Mouse (Mus musculus): Measurements from ENCODE around the gene Zfp12. TPM values are rescaled to one million over a fixed set of nuclear protein-coding genes. Genes with fewer than 3 reads are reported as not detected.
"Not testable (repeated sequence)": the region's sequence is repeated elsewhere in the genome, so short reads cannot be mapped to it uniquely, and the experiment has no call there.

Gene Zfp12
- 10 to 100 TPM; 22.8 to 30.6 (median 25.7) TPM for total RNA-seq (2022)

DNA sequence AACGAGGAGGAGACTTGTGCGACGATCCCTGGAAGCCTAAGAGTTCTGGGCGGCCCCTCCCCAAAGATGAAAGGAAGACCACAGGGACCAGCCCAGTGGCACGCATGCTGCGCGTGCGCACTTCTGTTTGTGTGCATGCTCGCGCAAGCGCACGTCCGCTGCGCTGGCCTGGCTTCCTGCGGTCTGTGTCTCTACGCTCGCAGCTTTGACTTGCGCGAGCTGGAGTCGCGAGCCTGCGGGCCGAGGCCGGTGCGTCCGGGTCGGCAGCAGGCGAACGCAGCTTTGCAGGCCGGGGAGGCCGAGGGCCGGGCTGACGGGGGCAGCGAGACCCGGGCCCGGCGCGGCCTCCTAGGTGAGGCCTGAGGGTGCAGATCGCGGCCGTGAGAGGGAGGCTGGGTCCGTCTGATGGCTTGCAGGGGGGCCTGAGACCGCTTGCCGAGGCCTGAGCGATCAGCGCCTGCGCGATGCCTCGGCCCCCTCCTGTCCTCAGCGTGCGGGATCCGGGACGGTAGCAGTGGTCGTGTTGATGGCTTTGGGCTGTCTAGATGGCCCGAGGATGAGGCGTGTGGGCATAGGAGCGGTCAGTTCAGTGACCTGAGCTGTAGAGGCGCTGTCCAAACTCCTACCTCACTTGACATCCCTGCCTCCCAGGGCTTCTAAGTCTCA is at the start of gene Zfp12:
Gene Zfp12, plus strand, starts transcription at position 136 of the 666 bp plus-strand sequence.
- peak; percentile 96 for DNase-seq

DNA sequence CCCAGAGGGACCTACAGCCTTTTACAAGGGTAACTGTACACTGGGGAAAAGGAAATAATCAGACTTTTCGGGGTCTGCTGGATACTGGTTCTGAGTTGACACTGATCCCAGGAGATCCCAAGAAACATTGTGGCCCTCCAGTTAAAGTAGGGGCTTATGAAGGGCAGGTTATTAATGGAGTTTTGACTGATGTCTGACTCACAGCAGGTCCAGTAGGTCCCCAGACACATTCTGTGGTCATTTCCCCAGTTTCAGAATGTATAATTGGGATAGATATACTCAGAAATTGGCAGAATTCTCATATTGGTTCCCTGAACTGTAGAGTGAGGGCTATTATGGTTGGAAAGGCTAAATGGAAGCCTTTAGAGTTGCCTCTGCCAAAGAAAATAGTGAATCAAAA is 46.9 kb upstream of the Zfp12 start:
- DNase-seq: not testable (repeated sequence)

DNA sequence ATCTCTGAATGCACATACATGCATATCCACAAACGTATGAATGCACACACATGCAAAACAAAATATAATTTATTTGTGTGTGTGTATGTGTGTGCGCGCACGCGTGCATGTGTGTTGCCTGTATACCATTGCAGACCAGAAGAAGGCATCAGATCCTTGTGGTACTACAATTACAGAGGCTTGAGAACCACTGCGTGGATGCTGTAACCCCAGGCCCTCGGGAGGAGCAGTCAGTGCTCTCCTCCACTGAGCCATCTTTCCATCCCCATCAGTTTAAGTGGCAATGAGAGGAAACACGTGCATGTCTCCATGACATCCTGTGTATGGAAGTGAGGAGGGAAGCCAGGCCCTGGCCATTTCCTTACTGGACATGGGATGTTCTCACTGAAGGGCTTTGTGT is 42.2 kb upstream of the Zfp12 start:
- DNase-seq: no peak

DNA sequence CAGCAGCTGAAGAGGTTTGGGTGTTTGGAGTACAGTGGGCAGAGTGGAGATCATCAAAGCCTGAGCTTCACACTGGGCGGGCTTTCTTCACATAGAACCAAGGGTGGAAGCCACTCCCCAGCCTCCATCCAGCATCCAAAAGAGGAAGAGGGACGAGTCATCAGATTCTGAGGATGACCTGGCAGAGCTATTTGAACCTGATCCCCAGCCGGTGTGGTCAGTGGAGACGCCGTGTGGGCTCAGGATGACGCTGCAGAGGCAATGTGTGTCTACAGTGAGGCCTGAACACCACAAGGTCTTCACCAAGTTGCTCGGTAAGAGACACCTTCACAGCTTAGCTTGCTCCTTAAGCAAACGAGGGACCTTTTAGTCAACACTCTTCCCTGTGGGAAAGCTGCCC is 40.2 kb upstream of the Zfp12 start:
- DNase-seq: not testable (repeated sequence)

DNA sequence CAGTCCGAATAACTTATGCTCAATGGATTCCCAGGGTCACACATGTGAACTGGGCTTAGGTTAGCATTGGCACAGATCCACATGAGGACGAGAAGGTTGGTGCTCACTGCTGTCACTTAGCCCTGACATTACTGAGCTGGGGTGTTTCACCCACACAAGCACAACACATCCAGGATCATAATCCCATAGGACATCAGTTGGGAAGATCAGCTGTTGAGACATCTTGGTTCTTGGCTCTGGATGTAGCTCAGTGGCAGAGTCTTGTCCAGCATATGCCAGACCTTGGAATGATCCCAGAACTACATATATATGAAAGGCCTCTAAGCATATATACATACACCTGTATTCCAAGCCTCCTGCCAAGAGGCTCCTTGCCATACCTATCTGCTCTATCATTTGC is 39.8 kb upstream of the Zfp12 start:
- no peak for DNase-seq

DNA sequence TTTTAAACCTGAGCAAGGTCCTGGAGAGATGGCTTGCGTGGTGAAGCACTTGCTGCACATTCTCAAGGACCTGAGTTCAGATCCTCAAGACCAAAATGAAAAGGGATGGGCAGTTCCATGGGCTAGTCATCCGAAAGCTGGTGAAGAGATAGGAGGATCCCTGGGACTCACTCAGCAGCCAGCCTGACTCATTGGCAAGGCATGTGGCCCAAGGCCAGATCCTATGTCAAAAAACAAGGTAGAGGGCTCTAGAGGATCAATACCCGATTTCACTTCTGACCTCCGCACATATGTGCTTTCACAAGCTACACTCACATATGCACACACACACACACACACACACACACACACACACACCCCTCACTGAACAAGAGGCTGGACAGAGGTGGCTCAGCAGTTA is 38.5 kb upstream of the Zfp12 start:
- DNase-seq: peak; percentile 21

DNA sequence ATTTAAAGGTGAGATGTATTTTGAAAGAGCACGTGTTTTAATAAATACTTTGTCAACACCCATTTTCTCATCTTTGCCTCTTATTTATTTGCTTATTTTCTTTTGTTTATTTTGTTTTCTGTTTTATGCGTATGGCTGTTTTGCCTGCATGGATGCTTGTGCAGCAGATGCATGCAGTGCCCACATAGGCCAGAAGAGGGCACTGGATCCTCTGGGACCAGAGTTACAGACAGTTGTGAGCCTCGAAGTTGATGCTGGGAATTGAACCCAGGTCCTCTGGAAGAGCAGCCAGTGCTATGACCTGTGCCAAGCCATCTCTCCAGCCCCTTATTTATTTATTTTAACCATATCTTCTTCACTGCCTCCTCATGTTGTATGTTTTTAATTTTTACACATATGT is 29.9 kb upstream of the Zfp12 start:
- no peak for DNase-seq

DNA sequence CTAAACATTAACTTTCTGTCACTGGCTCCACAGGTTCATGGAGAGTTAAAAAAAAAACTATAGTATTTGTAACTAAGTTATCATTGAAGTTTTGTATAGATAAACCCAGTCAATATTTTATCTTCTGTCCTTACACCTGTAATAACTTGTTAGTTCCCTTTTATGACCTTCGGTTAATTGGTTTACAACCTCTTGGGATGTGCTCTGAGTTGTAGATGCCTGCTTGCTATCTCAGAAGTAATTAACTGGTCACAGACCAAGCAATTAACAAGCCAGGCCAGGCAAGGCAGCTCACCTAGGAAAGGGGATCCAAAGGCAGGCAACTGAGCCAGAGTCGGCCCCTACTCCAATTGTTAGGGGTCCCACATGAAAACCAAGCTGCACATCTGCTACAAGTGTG is 21.1 kb upstream of the Zfp12 start:
- DNase-seq: no peak

DNA sequence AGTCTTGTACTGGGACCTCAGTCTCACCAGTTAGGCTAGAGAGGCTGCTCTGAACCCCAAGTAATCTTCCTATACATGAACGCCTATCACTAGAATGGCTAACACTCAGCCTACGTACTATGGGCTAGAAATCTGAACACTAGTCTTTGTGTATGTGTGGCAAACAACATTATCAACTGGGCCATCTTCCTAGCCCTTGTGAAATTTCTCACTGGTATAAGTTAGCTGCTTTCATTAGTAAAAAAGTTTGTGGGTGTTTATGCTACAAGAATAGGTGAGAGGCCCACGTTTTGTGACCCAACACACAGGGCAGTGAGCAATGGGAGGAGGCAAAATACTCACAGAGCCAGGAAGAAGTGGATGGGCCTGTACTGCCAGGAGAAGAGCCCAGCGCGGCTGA is 14.0 kb upstream of the Zfp12 start:
- DNase-seq: no peak

DNA sequence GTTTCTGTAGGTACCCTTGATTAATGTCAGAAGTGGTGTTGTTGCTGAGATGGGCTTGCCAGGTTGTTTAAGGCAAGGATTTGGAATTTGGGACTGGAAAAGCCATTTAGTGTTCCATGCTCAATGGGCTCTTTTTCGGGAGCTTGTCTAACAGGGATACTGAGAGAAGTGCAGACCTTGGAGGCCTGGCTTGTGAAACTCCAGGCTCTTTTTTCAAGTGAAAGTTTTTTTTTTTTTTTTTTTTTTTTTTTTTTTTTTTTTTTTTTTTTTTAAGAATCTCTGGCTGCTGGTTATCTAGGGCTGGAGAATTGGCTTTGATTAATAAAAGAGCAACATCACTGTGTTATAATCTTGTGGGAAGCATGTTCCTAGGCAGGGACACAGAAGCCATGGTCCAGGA is 12.7 kb upstream of the Zfp12 start:
- no peak for DNase-seq

DNA sequence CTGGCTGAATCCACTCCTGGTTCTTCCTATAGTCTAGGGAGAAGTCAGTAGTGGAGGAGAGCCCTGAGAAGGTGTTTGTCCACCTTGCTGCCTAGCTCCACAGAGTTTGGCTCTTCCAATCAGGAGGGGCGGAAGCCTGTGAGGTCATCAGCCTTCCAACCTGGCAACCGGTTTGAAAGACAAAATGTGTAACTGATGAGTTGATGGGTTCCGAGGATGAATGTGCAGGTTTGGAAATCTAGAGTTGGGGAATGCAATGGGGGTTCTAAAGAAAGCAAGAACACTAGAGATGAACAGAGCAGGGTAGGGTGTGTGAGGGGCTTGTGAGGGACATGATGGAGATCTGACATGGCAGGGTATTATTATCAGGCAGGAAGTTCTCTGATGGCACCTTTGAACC is 8.2 kb upstream of the Zfp12 start, which contains the start of gene Spdye4a:
Gene Spdye4a, minus strand, starts transcription at position 101 of the 400 bp plus-strand sequence.
- no peak for DNase-seq

DNA sequence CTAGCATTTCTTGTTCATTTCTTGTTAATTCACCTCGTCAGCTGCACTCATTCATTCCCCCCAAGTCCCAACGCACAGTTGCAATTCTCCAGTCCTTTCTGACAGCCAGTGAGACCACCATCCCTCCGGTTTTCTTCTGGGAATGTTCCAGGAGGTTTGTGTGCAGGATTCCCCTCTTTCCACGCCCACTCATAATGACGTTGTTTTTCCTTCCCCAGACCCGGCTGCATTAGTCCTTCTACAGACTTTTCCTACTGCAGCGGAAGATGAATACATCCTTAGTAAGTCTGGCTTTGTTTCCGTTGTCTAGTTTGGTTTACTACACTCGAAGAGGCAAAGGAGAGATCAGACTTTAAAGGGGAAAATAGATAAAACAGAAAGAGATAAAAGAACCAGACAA is 1.1 kb downstream of the Zfp12 start:
- DNase-seq: no peak

DNA sequence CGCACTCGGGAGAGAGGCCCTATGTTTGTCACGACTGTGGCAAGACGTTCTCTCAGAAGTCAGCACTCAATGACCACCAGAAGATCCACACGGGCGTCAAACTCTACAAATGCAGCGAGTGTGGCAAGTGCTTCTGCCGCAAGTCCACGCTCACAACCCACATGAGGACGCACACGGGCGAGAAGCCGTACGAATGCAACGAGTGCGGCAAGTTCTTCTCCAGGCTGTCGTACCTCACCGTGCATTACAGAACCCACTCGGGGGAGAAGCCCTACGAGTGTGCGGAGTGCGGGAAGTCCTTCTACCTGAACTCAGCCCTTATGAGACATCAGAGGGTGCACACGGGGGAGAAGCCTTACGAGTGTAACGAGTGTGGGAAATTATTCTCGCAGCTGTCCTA is 10.0 kb downstream of the Zfp12 start:
- no peak for DNase-seq

DNA sequence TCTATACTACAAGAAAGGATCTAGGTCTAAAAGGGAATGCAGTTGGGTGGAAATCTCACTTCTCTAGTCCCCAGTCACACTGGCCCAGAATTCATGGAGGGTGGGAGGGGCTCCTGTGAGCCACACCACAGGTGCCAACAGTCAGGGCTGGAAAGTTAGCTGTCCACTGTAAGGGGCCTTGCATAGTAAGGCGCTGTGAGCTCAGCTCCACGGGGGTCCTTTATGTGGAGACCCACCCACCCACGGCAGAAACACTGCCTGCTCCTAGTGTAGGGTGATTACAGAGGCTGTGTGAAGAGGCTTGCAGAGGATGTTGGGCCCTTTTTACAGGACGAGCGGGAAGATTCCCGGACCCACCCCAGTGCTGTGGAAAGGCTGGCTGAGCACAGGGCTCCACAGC is 17.1 kb downstream of the Zfp12 start:
- no peak for DNase-seq

DNA sequence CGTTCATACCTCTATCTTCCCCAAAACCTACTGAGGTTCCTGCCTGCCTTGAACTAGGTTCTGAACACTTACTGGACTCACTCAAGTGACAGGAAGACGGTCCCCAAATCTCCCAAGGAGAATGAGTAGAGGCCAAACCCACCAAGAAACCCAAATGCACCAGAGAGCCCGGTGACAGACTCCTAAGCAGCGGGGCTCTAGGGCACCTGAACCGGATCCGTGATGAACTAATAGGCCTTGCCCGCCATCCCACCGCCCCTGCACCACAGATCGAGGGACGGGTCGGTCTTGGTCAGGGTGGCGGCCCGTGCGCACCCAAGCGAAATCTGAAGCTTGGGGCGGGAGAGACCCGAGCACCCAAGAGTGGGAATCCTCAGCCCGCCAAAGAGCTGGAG is 17.8 kb downstream of the Zfp12 start:
- no peak for DNase-seq

DNA sequence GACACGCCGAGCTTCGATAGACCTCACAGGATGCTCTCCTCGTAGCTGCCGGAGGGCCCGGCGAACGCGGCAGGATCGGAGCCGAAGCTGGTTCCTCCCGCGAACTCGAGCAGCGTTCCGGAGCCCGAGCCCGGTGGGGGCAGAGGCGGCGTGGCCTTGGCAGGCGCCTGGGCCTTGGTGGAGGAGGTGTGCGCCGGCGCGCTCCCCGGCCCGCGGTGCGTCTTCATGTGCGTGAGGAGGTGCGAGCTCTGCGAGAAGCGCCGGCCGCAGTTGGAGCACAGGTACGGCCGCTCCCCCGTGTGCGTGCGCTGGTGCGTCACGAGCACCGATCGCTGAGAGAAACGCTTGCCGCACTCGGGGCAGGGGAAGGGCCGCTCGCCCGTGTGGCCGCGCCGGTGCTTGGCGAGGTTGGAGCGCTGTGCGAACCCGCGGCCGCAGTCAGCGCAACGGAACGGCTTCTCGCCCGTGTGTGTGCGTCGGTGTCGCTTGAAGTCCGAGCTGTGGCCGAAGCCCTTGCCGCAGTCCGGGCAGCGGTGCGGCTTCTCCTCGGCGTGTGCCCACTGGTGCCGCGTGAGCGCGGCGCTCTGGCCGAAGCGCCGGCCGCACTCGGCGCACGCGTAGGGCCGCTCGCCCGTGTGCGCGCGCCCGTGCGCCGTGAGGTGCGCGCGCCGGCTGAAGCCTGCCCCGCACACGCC is 18.4 kb downstream of the Zfp12 start:
- DNase-seq: no peak

DNA sequence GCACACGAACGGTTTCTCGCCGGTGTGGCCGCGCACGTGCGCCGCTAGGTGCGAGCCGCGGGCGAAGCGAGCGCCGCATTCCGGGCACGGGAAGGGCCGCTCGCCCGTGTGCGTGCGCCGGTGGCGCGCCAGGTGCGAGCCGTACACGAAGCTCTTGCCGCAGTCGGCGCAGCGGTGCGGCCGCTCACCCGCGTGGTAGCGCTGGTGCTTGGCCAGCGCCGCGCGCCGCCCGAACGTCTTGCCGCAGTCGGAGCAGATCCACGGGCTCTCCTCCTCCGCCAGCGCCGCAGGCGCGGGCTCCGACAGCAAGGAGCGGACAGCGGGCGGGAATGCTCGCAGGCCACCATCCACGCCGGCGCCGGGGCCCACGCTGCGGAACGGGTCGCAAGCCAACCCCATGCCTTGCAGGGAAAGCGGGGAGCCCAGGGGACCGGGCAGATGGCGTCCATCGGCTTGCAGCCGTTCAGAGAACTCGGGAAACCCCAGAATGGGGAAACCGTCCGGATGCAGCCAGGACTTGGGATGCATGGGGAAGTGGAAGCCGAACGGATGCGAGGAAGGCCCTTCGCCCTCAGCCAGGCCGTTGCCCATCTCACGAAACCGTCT is 19.0 kb downstream of the Zfp12 start:
- DNase-seq: no peak

DNA sequence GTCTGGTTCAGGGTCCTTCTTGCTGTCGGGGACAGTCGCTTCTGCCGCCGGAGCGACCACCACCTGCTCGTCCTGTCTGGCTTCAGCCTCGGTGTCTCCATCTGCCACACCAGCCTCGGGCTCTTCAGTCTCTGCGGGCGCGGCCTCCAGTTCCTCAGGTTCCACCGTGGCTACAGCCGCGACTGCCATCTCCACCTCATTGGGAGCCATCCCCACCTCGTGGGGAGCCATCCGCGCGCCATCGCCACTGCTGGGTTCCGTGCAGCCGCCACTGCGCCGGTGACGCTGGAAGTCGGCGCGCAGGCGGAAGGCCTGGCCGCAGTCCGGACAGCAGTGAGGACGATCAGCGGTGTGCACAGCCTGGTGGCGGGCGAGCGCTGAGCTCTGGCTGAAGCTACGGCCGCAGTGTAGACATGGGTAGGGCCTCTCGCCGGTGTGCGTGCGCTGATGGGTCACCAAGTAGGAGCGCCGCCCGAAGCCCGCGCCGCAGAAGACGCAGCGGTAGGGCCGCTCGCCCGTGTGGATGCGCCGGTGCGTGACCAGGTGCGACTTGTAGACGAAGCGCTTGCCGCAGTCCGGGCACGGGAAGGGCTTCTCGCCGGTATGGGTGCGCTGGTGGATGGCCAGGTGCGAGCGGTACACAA is 19.6 kb downstream of the Zfp12 start:
- no peak for DNase-seq

DNA sequence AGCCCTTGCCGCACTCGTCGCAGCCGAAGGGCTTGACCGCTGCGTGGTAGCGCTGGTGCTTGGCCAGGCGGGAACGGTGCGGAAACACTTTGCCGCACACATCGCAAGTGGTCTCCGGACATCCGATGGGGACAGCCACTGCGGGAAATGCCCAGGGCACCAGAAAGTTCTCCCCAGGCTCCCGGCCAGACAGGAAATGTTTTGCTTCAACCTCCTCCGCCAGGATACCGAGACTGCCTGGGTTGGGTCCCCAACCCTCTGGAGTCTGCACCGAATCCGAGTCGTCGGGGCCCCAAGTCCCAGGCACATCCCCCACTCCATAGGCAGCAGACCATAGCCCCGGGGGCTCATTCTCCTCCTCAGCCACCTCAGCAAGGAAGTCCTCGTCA is 20.2 kb downstream of the Zfp12 start:
- DNase-seq: no peak

DNA sequence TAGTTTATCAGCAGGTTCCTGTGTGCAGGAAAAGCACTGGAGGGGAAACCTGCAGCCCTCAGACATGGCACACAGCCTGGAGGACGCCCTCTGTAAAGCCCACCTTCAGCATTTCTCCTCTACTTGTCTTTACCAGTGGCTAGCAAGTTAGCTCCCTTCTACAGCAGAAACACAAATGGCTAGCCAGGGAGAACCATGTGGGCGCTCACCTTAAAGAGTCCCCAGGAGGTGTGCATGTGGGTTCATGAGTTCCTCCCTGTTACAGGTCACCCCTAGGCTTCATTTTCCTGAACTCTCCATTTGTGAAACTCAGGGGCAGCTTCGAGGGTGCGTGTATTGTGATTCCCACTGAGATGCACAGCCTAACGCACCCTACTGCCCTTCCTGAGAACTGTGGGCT is 20.8 kb downstream of the Zfp12 start:
- no peak for DNase-seq

DNA sequence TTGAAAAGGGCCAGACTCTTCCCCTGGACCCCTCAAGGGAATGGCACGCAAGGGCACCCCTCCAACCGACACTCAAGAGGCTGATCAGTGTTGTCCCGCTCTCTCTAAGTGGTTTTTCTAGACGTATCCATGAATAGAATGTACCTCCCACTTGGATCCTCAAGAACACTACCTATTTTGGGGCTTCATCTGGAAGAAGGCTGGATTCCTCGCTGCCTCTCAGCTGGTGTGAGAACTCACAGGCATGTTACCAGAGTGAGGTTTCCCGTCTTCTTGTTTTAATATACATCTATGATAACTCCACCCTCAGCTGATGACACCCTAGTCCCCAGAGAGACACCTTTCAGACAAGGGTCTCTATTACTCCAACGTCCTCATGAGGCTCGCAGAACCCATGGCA is 26.7 kb downstream of the Zfp12 start:
- DNase-seq: no peak

DNA sequence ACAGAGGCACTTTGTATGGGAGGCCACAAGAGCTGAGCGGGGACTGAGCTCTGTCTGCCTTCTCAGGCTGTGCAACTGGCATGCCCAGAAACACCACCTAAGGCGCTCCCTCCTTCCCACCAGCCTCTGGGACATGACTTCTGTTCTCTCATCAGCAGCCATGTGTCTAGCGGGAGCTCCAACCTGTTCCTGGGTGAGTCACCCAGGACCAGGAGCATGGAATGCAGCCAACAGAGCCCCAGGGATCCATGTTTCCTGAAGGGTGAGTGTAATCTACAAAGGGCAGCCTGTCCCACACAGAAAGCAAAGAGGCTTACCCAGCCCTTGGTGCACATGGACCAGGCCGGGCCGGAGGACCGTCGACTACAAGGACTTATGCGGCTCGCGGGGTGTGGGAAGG is 29.7 kb downstream of the Zfp12 start:
- DNase-seq: no peak

DNA sequence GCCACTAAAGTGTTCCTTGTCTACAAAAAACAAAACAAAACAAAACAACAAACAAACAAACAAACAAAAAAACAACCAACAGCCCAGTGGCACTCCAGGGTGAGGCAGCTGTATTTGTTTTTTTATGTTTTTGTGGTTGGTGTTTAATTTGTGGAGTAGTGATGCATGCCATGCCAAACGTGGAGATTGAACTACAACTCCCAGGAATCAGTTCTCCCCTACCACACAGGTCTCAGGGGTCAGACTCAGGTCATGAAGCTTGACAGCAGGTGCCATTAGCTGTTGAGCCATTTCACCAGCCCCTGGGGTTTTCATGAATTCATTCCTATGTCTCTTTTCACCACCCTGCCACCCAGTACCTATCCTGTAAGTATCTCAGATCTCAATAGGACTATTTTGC is 30.4 kb downstream of the Zfp12 start:
- DNase-seq: no peak

DNA sequence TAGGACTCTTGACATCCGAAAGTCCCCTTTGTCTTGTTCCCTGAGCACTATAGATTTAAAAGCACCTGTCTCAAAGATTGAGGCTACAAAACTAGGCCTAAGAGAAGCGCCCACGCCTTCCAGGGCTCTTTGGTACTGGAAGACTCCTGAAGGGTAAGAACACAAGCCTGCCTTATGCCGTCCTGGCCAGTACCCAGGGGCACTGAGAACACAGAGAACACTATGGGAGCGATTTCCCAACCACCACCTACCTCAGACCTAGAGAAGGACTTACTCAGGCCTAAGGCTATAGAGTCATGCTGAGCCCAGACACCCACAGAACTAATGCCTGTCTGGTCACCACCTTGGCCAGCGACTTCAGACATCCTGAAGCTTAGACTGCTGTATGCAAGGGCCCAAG is 31.8 kb downstream of the Zfp12 start:
- no peak for DNase-seq
